In genomic region chr16:44555791-44556709, GRCm38 (mm10) we compare ENCODE assay signal across 9 mouse cellular contexts. TPM values are rescaled to one million over a fixed set of nuclear protein-coding genes. Genes with fewer than 3 reads are reported as not detected.
DNase-seq lines count a peak whose midpoint lies in the region; ATAC-seq and TF ChIP-seq lines count a peak whose summit lies in the region.
"Had no signal": no experiment of that assay in that cellular context is flagged by ENCODE, and none has a peak within 500 bp of the region (broad histone marks: within the 10 kb centered on the region; RNA-seq: fewer than 3 reads in every experiment).

No protein-coding gene starts in this region.

- peaks cover 29% of the 10 kb centered on the region for H3K4me1 ChIP-seq in lung, embryonic 16.5 days (replicated peaks; ENCODE audit: control insufficient read depth, insufficient read depth, low read length)
- peaks cover 73% of the 10 kb centered on the region for H3K4me1 ChIP-seq in limb, embryonic 10.5 days
- H3K4me1 ChIP-seq in stomach, postnatal 0 days (replicated peaks; ENCODE audit: control insufficient read depth, insufficient read depth): no peaks in the 10 kb centered on the region; the same call in 1 of the 2 replicates

- no peak for TF ChIP-seq EP300 in stomach, postnatal 0 days (optimal IDR thresholded peaks at IDR 0.05)

- ATAC-seq in lung, embryonic 16.5 days (ENCODE audit: low read depth): peak; percentile 15; the same call in 1 of the 2 replicates
- no peak for ATAC-seq in stomach, postnatal 0 days (ENCODE audit: low FRiP score, low TSS enrichment)

- no peak for TF ChIP-seq CTCF in stomach, postnatal 0 days (IDR thresholded peaks at IDR 0.05; ENCODE audit: low read depth)

- H3K27ac ChIP-seq in lung, embryonic 16.5 days (ENCODE audit: low read length): peak overlapping the region; percentile 94
- peak overlapping the region; percentile 99 for H3K27ac ChIP-seq in limb, embryonic 10.5 days
- peak overlapping the region; percentile 45 for H3K27ac ChIP-seq in stomach, postnatal 0 days (replicated peaks)

- no peaks in the 10 kb centered on the region for H3K36me3 ChIP-seq in lung, embryonic 16.5 days (ENCODE audit: control insufficient read depth, insufficient read depth, low read length)
- peaks cover 15% of the 10 kb centered on the region for H3K36me3 ChIP-seq in limb, embryonic 10.5 days
- no peaks in the 10 kb centered on the region for H3K36me3 ChIP-seq in stomach, postnatal 0 days (ENCODE audit: control insufficient read depth, insufficient read depth, low read length)

- H3K4me3 ChIP-seq in lung, embryonic 16.5 days (ENCODE audit: low read length): peak overlapping the region; percentile 81
- H3K4me3 ChIP-seq in limb, embryonic 10.5 days: peak overlapping the region; percentile 92
- H3K4me3 ChIP-seq in stomach, postnatal 0 days (ENCODE audit: low read depth, low read length): peak overlapping the region; percentile 64

- H3K27me3 ChIP-seq in lung, embryonic 16.5 days (ENCODE audit: control insufficient read depth, insufficient read depth, low read depth, low read length): no peaks in the 10 kb centered on the region
- H3K27me3 ChIP-seq in limb, embryonic 10.5 days (ENCODE audit: low read depth, poor library complexity, severe bottlenecking): no peaks in the 10 kb centered on the region
- H3K27me3 ChIP-seq in stomach, postnatal 0 days (ENCODE audit: control insufficient read depth, insufficient read depth, low read length): no peaks in the 10 kb centered on the region

- DNase-seq in adrenal gland, postnatal 14 days: peak; percentile 48
- no peak for DNase-seq in adrenal gland, postnatal 4 days (ENCODE audit: low spot score in 2 of 2)
- no peak for DNase-seq in lung, postnatal 4 days
- DNase-seq in limb, embryonic 10.5 days (ENCODE audit: low spot score): no peak
- DNase-seq in stomach, postnatal 0 days (ENCODE audit: low spot score): no peak
- no peak for DNase-seq in ovary, postnatal 14 days (ENCODE audit: low spot score)
- no peak for DNase-seq in layer of hippocampus, adult 11-12 months (ENCODE audit: low spot score)
- DNase-seq: B cell, adult 2 months had no signal

- H3K9ac ChIP-seq in lung, embryonic 16.5 days (ENCODE audit: low read length): peak overlapping the region; percentile 99
- H3K9ac ChIP-seq in stomach, postnatal 0 days (ENCODE audit: low read length): no peak overlapping the region

- peak overlapping the region; percentile 78 for H3K4me2 ChIP-seq in lung, embryonic 16.5 days (ENCODE audit: low read depth, low read length)
- peak overlapping the region; percentile 86 for H3K4me2 ChIP-seq in stomach, postnatal 0 days (replicated peaks; ENCODE audit: low read depth)

- H3K9me3 ChIP-seq in lung, embryonic 16.5 days (ENCODE audit: control insufficient read depth, low read length): no peaks in the 10 kb centered on the region
- H3K9me3 ChIP-seq in limb, embryonic 10.5 days (replicated peaks): no peaks in the 10 kb centered on the region
- H3K9me3 ChIP-seq in stomach, postnatal 0 days (ENCODE audit: control insufficient read depth, low read length): no peaks in the 10 kb centered on the region

- 42% methylated on average over 9 of the region's 9 CpGs for WGBS in lung, embryonic 16.5 days
- WGBS in limb, embryonic 10.5 days: 60% methylated on average over 9 of the region's 9 CpGs
- 74% methylated on average over 9 of the region's 9 CpGs for WGBS in stomach, postnatal 0 days

RNA-seq across cellular contexts. Expression of gene Boc, which starts 2.6 kb away (rescaled TPM):
- 43.0 and 46.3 TPM in 2 replicates for total RNA-seq in adrenal gland, postnatal 14 days (2021)
- 10 to 100 TPM; 42.4 to 49.7 TPM for total RNA-seq in adrenal gland, postnatal 4 days (2021)
- polyA plus RNA-seq in lung, embryonic 16.5 days (2015; fragmentation: Nextera tagmentation; extraction: Ambion mirVana): 29.7 and 32.0 TPM in 2 replicates
- polyA plus RNA-seq in limb, embryonic 10.5 days (2016; fragmentation: Nextera tagmentation; extraction: Ambion mirVana): 20.0 and 38.3 TPM in 2 replicates
- polyA plus RNA-seq in stomach, postnatal 0 days (2015; fragmentation: Nextera tagmentation; extraction: Ambion mirVana): 5.9 and 6.1 TPM in 2 replicates

Comparison
In these comparisons a context has a peak if more than half of its experiments do, and no peak if none do; other contexts are left out.
1. H3K27ac ChIP-seq: peak in every context shown above with its lines; median percentile 99 in limb, embryonic 10.5 days; 94 in lung, embryonic 16.5 days; 45 in stomach, postnatal 0 days.